Mouse (Mus musculus) heart, postnatal 14 days (tissue): ENCODE data around the gene Cfap58. TPM values are rescaled to one million over a fixed set of nuclear protein-coding genes. Genes with fewer than 3 reads are reported as not detected.

Source experiments
- DNase-seq, 2 experiments: peaks; one replicate each; pipeline ENCODE4 v3.0.0; 2021 to 2022
- intact Hi-C: fragments of 180-260 bp; cut with DNase I; formaldehyde crosslinking; loops from one replicate; pipeline ENCODE4 v1.15.1; 2025
- total RNA-seq, 2 experiments: library from RNA; stranded (reverse); gene quantifications; 2 replicates each; pipeline ENCODE4 v1.2.3; 2021

The Cfap58 gene
- total RNA-seq, 2 experiments from 2014 or later: 1.3 to 2.1 TPM

GRCm38 (mm10) chr19:47914191-47914590 lies 23.3 kb upstream of the Cfap58 start:
- DNase-seq: no peak
- intact Hi-C loops: no loop called here

GRCm38 (mm10) chr19:47915251-47915650 lies 22.2 kb upstream of the Cfap58 start:
- no peak for DNase-seq
- intact Hi-C loops: no loop called here

GRCm38 (mm10) chr19:47917396-47917795 lies 20.1 kb upstream of the Cfap58 start:
- DNase-seq: no peak
- intact Hi-C loops: no loop called here

GRCm38 (mm10) chr19:47918016-47918415 lies 19.5 kb upstream of the Cfap58 start:
- intact Hi-C loops: no loop called here
- peak in 1 of 2 experiments; percentile 33 for DNase-seq

GRCm38 (mm10) chr19:47918455-47919101 lies 18.9 kb upstream of the Cfap58 start:
- DNase-seq: no peak
- intact Hi-C loops: loop anchor here (1.0 kb wide), 1 partner anchor 14 kb away; no protein-coding TSS in a partner anchor

- DNase-seq: peak; percentile 82 to 87
- intact Hi-C loops: loop anchor here (1.0 kb wide), 1 partner anchor 13 kb away; no protein-coding TSS in a partner anchor
These were observed 18.1 kb upstream of the Cfap58 start, which contains the start of the genes Cfap43 and Itprip for GRCm38 (mm10) chr19:47919126-47919965. Cfap43 (minus strand) TSS chr19:47919287. Itprip (minus strand) TSS chr19:47919299.

- DNase-seq: peak; percentile 62 to 79
- intact Hi-C loops: loop anchor here (1.0 to 10.0 kb wide), 2 partner anchors 12 to 405 kb away; no protein-coding TSS in a partner anchor
These were observed 17.5 kb upstream of the Cfap58 start for GRCm38 (mm10) chr19:47919966-47920375.

- no peak for DNase-seq
- intact Hi-C loops: loop anchor here (10.0 kb wide), 1 partner anchor 411 kb away; no protein-coding TSS in a partner anchor
These were observed 11.7 kb upstream of the Cfap58 start for GRCm38 (mm10) chr19:47925819-47926218.

GRCm38 (mm10) chr19:47927032-47927431 lies 10.4 kb upstream of the Cfap58 start:
- intact Hi-C loops: loop anchor here (10.0 kb wide), 1 partner anchor 412 kb away; no protein-coding TSS in a partner anchor
- DNase-seq: no peak

- no peak for DNase-seq
- intact Hi-C loops: loop anchor here (10.0 kb wide), 1 partner anchor 414 kb away; no protein-coding TSS in a partner anchor
These were observed 8.4 kb upstream of the Cfap58 start for GRCm38 (mm10) chr19:47929043-47929442.

- intact Hi-C loops: loop anchor here (1.0 to 5.0 kb wide), 3 partner anchors 13 to 275 kb away; partner anchors contain the start of genes Cfap43 and Itprip
- DNase-seq: peak; percentile 24 to 51
These were observed 5.4 kb upstream of the Cfap58 start for GRCm38 (mm10) chr19:47931982-47932638.

- DNase-seq: no peak
- intact Hi-C loops: loop anchor here (5.0 kb wide), 1 partner anchor 277 kb away; no protein-coding TSS in a partner anchor
These were observed 3.3 kb upstream of the Cfap58 start for GRCm38 (mm10) chr19:47934146-47934545.

- intact Hi-C loops: loop anchor here (5.0 kb wide), 1 partner anchor 277 kb away; no protein-coding TSS in a partner anchor
- DNase-seq: no peak
These were observed 2.7 kb upstream of the Cfap58 start for GRCm38 (mm10) chr19:47934636-47935238.

GRCm38 (mm10) chr19:47935530-47935929 lies 1.9 kb upstream of the Cfap58 start:
- intact Hi-C loops: no loop called here
- no peak for DNase-seq

- DNase-seq: no peak
- intact Hi-C loops: no loop called here
These were observed 985 bp upstream of the Cfap58 start for GRCm38 (mm10) chr19:47936490-47936889.

GRCm38 (mm10) chr19:47936938-47937337 lies 537 bp upstream of the Cfap58 start:
- intact Hi-C loops: no loop called here
- no peak for DNase-seq

- intact Hi-C loops: no loop called here
- no peak for DNase-seq
These were observed 1.9 kb downstream of the Cfap58 start for GRCm38 (mm10) chr19:47939361-47939760.

GRCm38 (mm10) chr19:47946821-47947465 lies 9.5 kb downstream of the Cfap58 start:
- no peak for DNase-seq
- intact Hi-C loops: no loop called here

GRCm38 (mm10) chr19:47950946-47951345 lies 13.5 kb downstream of the Cfap58 start:
- intact Hi-C loops: no loop called here
- no peak for DNase-seq
